Mouse (Mus musculus) stomach, postnatal 0 days (tissue): ENCODE measurements around the gene C5ar2. TPM values are rescaled to one million over a fixed set of nuclear protein-coding genes. Genes with fewer than 3 reads are reported as not detected.

Experiments
- ATAC-seq: fragments of 200-750 bp; cut with Nextera tagmentation; 2 replicates; pipeline ENCODE4 v1.8.0; 2017; ENCODE audit not compliant: low FRiP score, low TSS enrichment
- DNase-seq: peaks from one replicate; pipeline ENCODE4 v3.0.0-alpha.2; 2016; ENCODE audit warnings: low spot score
- H3K27ac ChIP-seq: fragments of 300-500 bp; sonication (generic); replicated peaks from 2 replicates; pipeline ENCODE4 v1.5.1; 2014; ENCODE audit warnings: mild to moderate bottlenecking, control low read depth
- H3K27me3 ChIP-seq: fragments of 300-500 bp; sonication (generic); 2 replicates; pipeline ENCODE4 v1.6.1; 2014; ENCODE audit warnings: low read length; ENCODE audit not compliant: control insufficient read depth, insufficient read depth
- H3K36me3 ChIP-seq: fragments of 300-500 bp; sonication (generic); 2 replicates; pipeline ENCODE4 v1.6.1; 2014; ENCODE audit warnings: low read length, mixed read lengths; ENCODE audit not compliant: control insufficient read depth, insufficient read depth
- H3K4me1 ChIP-seq: fragments of 300-500 bp; sonication (generic); replicated peaks from 2 replicates; pipeline ENCODE4 v1.6.1; 2014; ENCODE audit warnings: antibody characterized with exemption; ENCODE audit not compliant: control insufficient read depth, insufficient read depth
- H3K4me2 ChIP-seq: fragments of 300-500 bp; sonication (generic); replicated peaks from 2 replicates; pipeline ENCODE4 v1.6.1; 2014; ENCODE audit warnings: low read depth, mild to moderate bottlenecking, control low read depth, moderate library complexity
- H3K4me3 ChIP-seq: fragments of 300-500 bp; sonication (generic); 2 replicates; pipeline ENCODE4 v1.5.1; 2014; ENCODE audit warnings: low read depth, low read length, control low read depth
- H3K9ac ChIP-seq: fragments of 300-500 bp; sonication (generic); 2 replicates; pipeline ENCODE4 v1.6.1; 2014; ENCODE audit warnings: mild to moderate bottlenecking, low read length, control low read depth, mixed read lengths
- H3K9me3 ChIP-seq: fragments of 300-500 bp; sonication (generic); 2 replicates; pipeline ENCODE4 v1.6.1; 2016; ENCODE audit warnings: low read length; ENCODE audit not compliant: control insufficient read depth
- CTCF ChIP-seq: IDR thresholded peaks from 2 replicates; pipeline ENCODE4 v1.5.1; 2016; ENCODE audit warnings: antibody characterized with exemption, low read depth, mild to moderate bottlenecking, moderate library complexity
- EP300 ChIP-seq: optimal IDR thresholded peaks from 2 replicates; pipeline ENCODE3; 2016; ENCODE audit warnings: antibody characterized with exemption
- WGBS: fragments of 180-500 bp; shearing (Covaris S2); extraction: QIAGEN DNeasy Blood & Tissue Kit; methylation state at CpG from one replicate; pipeline ENCODE4 v1.1.7; 2014; 5-methylcytosine and 5-hydroxymethylcytosine counted together
- polyA plus RNA-seq: library from polyadenylated mRNA; unstranded; fragments of >200 nt; fragmentation: Nextera tagmentation; extraction: Ambion mirVana; gene quantifications from 2 replicates; pipeline ENCODE4 v1.2.1, GENCODE M21; 2015

C5ar2 gene
- polyA plus RNA-seq, 1 experiment from 2014 or later, result 0.24 TPM

GRCm38 (mm10) chr7:16239554-16239997 lies 4.4 kb downstream of the C5ar2 start:
- Histone ChIP-seq H3K4me2 (no peak overlapping the region), H3K27ac (no peak overlapping the region), H3K9me3 (no peaks in the 10 kb centered on the region), H3K36me3 (no peaks in the 10 kb centered on the region), H3K27me3 (no peaks in the 10 kb centered on the region), H3K9ac (no peak overlapping the region), H3K4me1 (no peaks in the 10 kb centered on the region), H3K4me3 (no peak overlapping the region)
- 62% methylated on average over 9 of the region's 9 CpGs for WGBS
- no peak for DNase-seq
- 0 out of 2 replicates have a peak, but pooled peaks have one; percentile 10 for ATAC-seq
- TF ChIP-seq CTCF (no peak), EP300 (no peak)

DNA sequence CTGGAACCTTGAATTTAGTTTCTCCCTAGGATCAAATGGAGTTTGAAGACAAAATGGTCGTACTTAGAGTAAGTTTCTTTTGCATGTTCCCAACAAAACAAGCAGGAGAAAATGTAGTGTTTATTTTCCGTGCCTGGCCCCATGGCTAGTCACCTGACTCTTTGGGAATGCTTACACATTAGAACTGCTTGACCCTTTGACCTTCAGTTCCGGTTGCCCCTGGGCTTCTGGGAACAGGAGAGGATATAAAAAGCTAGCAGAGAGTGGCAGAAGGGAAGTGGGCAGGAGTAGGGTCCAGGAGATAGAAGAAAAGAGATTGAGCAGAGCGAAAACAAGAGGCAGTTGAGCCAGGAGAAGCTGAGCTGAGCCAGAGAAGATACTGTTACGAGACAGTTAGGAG lies 14.1 kb downstream of the C5ar2 start:
- Histone ChIP-seq H3K9me3 (no peaks in the 10 kb centered on the region), H3K27me3 (no peaks in the 10 kb centered on the region), H3K27ac (no peak overlapping the region), H3K36me3 (no peaks in the 10 kb centered on the region), H3K4me2 (no peak overlapping the region), H3K9ac (no peak overlapping the region), H3K4me3 (no peak overlapping the region), H3K4me1 (no peaks in the 10 kb centered on the region)
- no peak for ATAC-seq
- no peak for TF ChIP-seq CTCF
- no peak for TF ChIP-seq EP300
- no peak for DNase-seq
- WGBS, result 32% methylated on average over 5 of the region's 5 CpGs

DNA sequence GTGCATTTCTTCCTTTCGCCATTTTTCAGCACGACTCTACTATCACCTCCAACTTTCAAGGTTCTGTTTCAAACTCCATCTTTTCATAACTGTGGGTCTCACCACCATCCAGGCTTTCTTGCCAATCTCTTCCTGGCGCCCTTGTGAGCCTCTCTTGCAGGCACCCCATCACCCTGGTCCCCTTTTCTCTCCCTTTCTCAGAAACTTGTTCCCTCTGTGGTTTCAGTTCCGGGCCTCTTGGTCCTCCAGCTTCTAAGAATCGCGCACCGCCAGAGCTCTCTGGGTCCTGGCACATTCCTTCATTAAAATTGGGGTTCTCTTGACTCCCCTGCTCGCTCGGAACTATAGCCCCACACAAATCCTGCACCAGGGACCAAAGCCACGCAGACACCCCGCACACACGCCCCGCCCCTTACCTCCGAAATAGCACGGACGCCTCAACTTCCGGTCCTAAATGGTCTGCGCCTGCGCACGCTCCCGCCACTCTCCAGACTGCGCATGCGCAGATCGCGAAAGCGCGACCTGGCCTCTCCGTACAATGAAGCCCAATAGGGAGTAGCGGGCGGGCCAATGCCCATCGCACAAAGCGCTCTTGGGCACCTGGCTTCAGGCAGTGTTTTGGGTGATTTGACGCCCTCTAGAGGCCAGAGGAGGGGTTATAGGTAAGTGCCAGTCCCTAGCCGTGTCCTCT lies 22.2 kb downstream of the C5ar2 start, which contains the start of gene Dhx34:
Gene Dhx34, minus strand, starts transcription at position 456 of the 691 bp plus-strand sequence.
- ATAC-seq, result peak; percentile 96
- Histone ChIP-seq H3K27ac (peak within 1 kb of the TSS; percentile 80), H3K36me3 (no peaks in the 10 kb centered on the region), H3K9me3 (no peaks in the 10 kb centered on the region), H3K27me3 (no peaks in the 10 kb centered on the region), H3K4me1 (peaks cover 2% of the 10 kb centered on the region; the same call in 1 of the 2 replicates), H3K9ac (peak within 1 kb of the TSS; percentile 79), H3K4me3 (peak within 1 kb of the TSS; percentile 71), H3K4me2 (peak within 1 kb of the TSS; percentile 75)
- peak; percentile 96 for DNase-seq
- 1% methylated on average over 34 of the region's 34 CpGs for WGBS
- TF ChIP-seq EP300, result no peak
- TF ChIP-seq CTCF, result peak; percentile 68

DNA sequence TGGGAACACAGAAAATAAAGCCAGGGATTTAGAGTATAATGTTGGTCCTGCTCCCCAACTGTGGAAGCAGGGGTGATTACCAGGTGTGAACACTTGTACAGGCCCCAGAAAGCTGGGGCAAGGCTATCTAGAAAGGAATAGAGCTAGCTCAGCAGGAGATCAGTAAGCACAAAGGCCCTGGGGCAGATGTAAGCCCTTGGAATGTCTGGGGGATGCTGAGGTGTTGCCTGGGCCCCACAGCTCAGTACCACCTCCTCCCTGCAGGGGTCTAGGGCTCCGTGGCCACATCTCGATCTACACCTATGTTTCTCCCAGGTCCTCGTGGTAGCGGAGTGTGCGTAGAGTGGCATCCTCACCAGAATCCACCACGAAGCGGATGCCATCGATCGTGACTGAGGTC lies 30.0 kb downstream of the C5ar2 start:
- H3K36me3 ChIP-seq, result peaks cover 33% of the 10 kb centered on the region
- H3K4me2 ChIP-seq, result no peak overlapping the region
- WGBS, result 91% methylated on average over 9 of the region's 9 CpGs
- no peaks in the 10 kb centered on the region for H3K4me1 ChIP-seq
- no peaks in the 10 kb centered on the region for H3K9me3 ChIP-seq
- H3K27ac ChIP-seq, result no peak overlapping the region
- H3K4me3 ChIP-seq, result no peak overlapping the region
- H3K27me3 ChIP-seq, result no peaks in the 10 kb centered on the region
- TF ChIP-seq EP300 (no peak), CTCF (no peak)
- no peak for ATAC-seq
- H3K9ac ChIP-seq, result no peak overlapping the region
- no peak for DNase-seq

DNA sequence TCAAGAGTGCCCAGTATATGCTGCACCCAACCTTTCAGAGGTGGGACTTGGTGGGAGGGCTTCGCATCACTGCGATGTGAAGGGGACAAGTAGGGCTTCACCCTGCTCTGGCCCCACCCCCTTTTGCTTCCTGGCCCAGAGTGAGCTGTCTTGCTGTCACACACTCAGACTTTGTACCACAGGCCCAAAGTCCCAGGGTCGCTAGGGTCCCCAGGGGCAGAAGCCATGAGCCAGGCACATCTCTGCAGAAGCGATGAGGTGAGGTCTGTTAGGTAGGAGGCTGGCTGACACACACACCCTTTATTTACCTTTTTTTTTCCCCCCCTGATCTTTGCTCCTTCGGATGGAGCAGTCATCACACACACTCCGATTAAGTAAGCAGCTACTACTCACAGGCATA lies 30.8 kb downstream of the C5ar2 start:
- H3K27ac ChIP-seq, result no peak overlapping the region
- WGBS, result 84% methylated on average over 6 of the region's 6 CpGs
- no peaks in the 10 kb centered on the region for H3K4me1 ChIP-seq
- ATAC-seq, result no peak
- no peaks in the 10 kb centered on the region for H3K9me3 ChIP-seq
- no peak overlapping the region for H3K9ac ChIP-seq
- H3K4me3 ChIP-seq, result no peak overlapping the region
- no peaks in the 10 kb centered on the region for H3K27me3 ChIP-seq
- TF ChIP-seq EP300 (no peak), CTCF (no peak)
- H3K36me3 ChIP-seq, result peaks cover 33% of the 10 kb centered on the region
- DNase-seq, result no peak
- no peak overlapping the region for H3K4me2 ChIP-seq

DNA sequence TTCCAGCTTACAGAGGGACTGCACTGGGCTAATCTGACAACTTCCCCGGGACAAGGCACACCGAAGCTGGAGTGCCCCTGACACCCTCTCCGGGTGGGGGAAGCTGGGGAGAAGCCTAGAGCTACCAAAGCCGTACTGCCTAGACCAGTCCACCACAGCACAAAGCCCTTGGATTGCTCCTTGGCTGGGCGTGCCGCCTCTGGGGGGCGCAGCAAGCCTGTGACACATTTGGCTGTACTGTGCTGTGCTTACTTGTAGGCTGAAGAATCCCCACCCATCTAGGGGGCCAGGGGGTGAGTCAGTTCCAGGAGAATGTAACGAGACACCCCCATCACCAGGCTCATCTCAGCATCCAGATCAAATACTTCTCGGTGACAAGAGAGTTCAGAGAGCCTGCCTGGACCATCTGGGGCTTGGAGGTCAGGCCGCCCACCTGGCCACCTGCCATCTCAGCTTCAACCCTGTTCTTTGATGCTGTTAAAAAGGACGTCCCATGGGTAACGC lies 33.0 kb downstream of the C5ar2 start:
- Histone ChIP-seq H3K9me3 (no peaks in the 10 kb centered on the region), H3K4me2 (no peak overlapping the region), H3K27ac (no peak overlapping the region), H3K27me3 (no peaks in the 10 kb centered on the region), H3K36me3 (peaks cover 28% of the 10 kb centered on the region), H3K4me1 (no peaks in the 10 kb centered on the region), H3K4me3 (no peak overlapping the region), H3K9ac (no peak overlapping the region)
- TF ChIP-seq CTCF (peak; percentile 66), EP300 (no peak)
- DNase-seq (peak; percentile 35), ATAC-seq (peak; percentile 28; the same call in 1 of the 2 replicates)
- 66% methylated on average over 12 of the region's 12 CpGs for WGBS
